Mouse (Mus musculus): ENCODE measurements at regions not wholly inside any gene's neighbourhood (a gene's known extent, or its start where the extent isn't known, plus 50 kb on each side); places are given as distances from the start of the nearest gene placed in this dataset.
A peak's percentile ranks its signal among the peaks of the same experiment; 100 is the strongest.

GRCm38 (mm10) chr8:74293621-74294020 is 579.4 kb upstream of the Isx start:
- H3K4me2 ChIP-seq (ENCODE audit: low read depth, low read length) = no peak overlapping the region
- no peaks in the 10 kb centered on the region for H3K4me1 ChIP-seq (ENCODE audit: control insufficient read depth, insufficient read depth, low read length)
- no peak overlapping the region for H3K9ac ChIP-seq (ENCODE audit: low read depth, low read length)
- H3K27ac ChIP-seq (ENCODE audit: low read length) = no peak overlapping the region
- no peak for ATAC-seq
- H3K9me3 ChIP-seq (ENCODE audit: control insufficient read depth, low read length) = no peaks in the 10 kb centered on the region
- no peaks in the 10 kb centered on the region for H3K27me3 ChIP-seq (replicated peaks; ENCODE audit: control insufficient read depth, insufficient read depth, low read length)
- no peaks in the 10 kb centered on the region for H3K36me3 ChIP-seq (ENCODE audit: control insufficient read depth, insufficient read depth, low read length)
- WGBS = 80% methylated on average over 1 of the region's 1 CpGs
- no peak overlapping the region for H3K4me3 ChIP-seq (ENCODE audit: low read length)

- Histone ChIP-seq H3K4me1 (ENCODE audit: control insufficient read depth, insufficient read depth, low read length) (no peaks in the 10 kb centered on the region), H3K9ac (ENCODE audit: low read depth, low read length) (no peak overlapping the region), H3K9me3 (ENCODE audit: control insufficient read depth, low read length) (no peaks in the 10 kb centered on the region), H3K27me3 (replicated peaks; ENCODE audit: control insufficient read depth, insufficient read depth, low read length) (no peaks in the 10 kb centered on the region), H3K27ac (ENCODE audit: low read length) (no peak overlapping the region), H3K4me2 (ENCODE audit: low read depth, low read length) (no peak overlapping the region), H3K36me3 (ENCODE audit: control insufficient read depth, insufficient read depth, low read length) (no peaks in the 10 kb centered on the region), H3K4me3 (ENCODE audit: low read length) (no peak overlapping the region)
- ATAC-seq = no peak
- WGBS = 87% methylated on average over 1 of the region's 1 CpGs
These were observed 575.3 kb upstream of the Isx start for GRCm38 (mm10) chr8:74297698-74298097.

GRCm38 (mm10) chr8:74309810-74310209 is 563.2 kb upstream of the Isx start:
- no peaks in the 10 kb centered on the region for H3K9me3 ChIP-seq (ENCODE audit: control insufficient read depth, low read length)
- H3K4me3 ChIP-seq (ENCODE audit: low read length) = no peak overlapping the region
- H3K4me1 ChIP-seq (ENCODE audit: control insufficient read depth, insufficient read depth, low read length) = no peaks in the 10 kb centered on the region
- H3K9ac ChIP-seq (ENCODE audit: low read depth, low read length) = no peak overlapping the region
- H3K27me3 ChIP-seq (replicated peaks; ENCODE audit: control insufficient read depth, insufficient read depth, low read length) = no peaks in the 10 kb centered on the region
- H3K36me3 ChIP-seq (ENCODE audit: control insufficient read depth, insufficient read depth, low read length) = no peaks in the 10 kb centered on the region
- no peak overlapping the region for H3K4me2 ChIP-seq (ENCODE audit: low read depth, low read length)
- H3K27ac ChIP-seq (ENCODE audit: low read length) = no peak overlapping the region
- ATAC-seq = no peak
- 45% methylated on average over 2 of the region's 2 CpGs for WGBS

- Histone ChIP-seq H3K9me3 (ENCODE audit: control insufficient read depth, low read length) (no peaks in the 10 kb centered on the region), H3K4me3 (ENCODE audit: low read length) (no peak overlapping the region), H3K4me2 (ENCODE audit: low read depth, low read length) (no peak overlapping the region), H3K4me1 (ENCODE audit: control insufficient read depth, insufficient read depth, low read length) (no peaks in the 10 kb centered on the region), H3K27ac (ENCODE audit: low read length) (no peak overlapping the region), H3K9ac (ENCODE audit: low read depth, low read length) (no peak overlapping the region), H3K27me3 (replicated peaks; ENCODE audit: control insufficient read depth, insufficient read depth, low read length) (no peaks in the 10 kb centered on the region), H3K36me3 (ENCODE audit: control insufficient read depth, insufficient read depth, low read length) (no peaks in the 10 kb centered on the region)
- ATAC-seq = peak; percentile 97
- WGBS = 66% methylated on average over 1 of the region's 1 CpGs
These were observed 557.6 kb upstream of the Isx start for GRCm38 (mm10) chr8:74315382-74315781.

GRCm38 (mm10) chr8:74327521-74327920 is 545.5 kb upstream of the Isx start:
- no peak for ATAC-seq
- no peak overlapping the region for H3K9ac ChIP-seq (ENCODE audit: low read depth, low read length)
- no peaks in the 10 kb centered on the region for H3K9me3 ChIP-seq (ENCODE audit: control insufficient read depth, low read length)
- H3K27me3 ChIP-seq (replicated peaks; ENCODE audit: control insufficient read depth, insufficient read depth, low read length) = no peaks in the 10 kb centered on the region
- H3K36me3 ChIP-seq (ENCODE audit: control insufficient read depth, insufficient read depth, low read length) = no peaks in the 10 kb centered on the region
- H3K4me3 ChIP-seq (ENCODE audit: low read length) = no peak overlapping the region
- no peaks in the 10 kb centered on the region for H3K4me1 ChIP-seq (ENCODE audit: control insufficient read depth, insufficient read depth, low read length)
- no peak overlapping the region for H3K4me2 ChIP-seq (ENCODE audit: low read depth, low read length)
- H3K27ac ChIP-seq (ENCODE audit: low read length) = no peak overlapping the region

GRCm38 (mm10) chr8:74344010-74344409 is 529.0 kb upstream of the Isx start:
- Histone ChIP-seq H3K4me1 (ENCODE audit: control insufficient read depth, insufficient read depth, low read length) (no peaks in the 10 kb centered on the region), H3K36me3 (ENCODE audit: control insufficient read depth, insufficient read depth, low read length) (no peaks in the 10 kb centered on the region), H3K27ac (ENCODE audit: low read length) (no peak overlapping the region), H3K9me3 (ENCODE audit: control insufficient read depth, low read length) (no peaks in the 10 kb centered on the region), H3K4me3 (ENCODE audit: low read length) (no peak overlapping the region), H3K9ac (ENCODE audit: low read depth, low read length) (no peak overlapping the region), H3K4me2 (ENCODE audit: low read depth, low read length) (no peak overlapping the region), H3K27me3 (replicated peaks; ENCODE audit: control insufficient read depth, insufficient read depth, low read length) (no peaks in the 10 kb centered on the region)
- no peak for ATAC-seq
- WGBS = 84% methylated on average over 1 of the region's 1 CpGs
